21 mouse cellular contexts compared by ENCODE assay signal in genomic region chr16:56799541-56800029, GRCm38 (mm10). TPM values are rescaled to one million over a fixed set of nuclear protein-coding genes. Genes with fewer than 3 reads are reported as not detected.
"Had no signal": no experiment of that assay in that cellular context is flagged by ENCODE, and none has a peak within 500 bp of the region (broad histone marks: within the 10 kb centered on the region; RNA-seq: fewer than 3 reads in every experiment).

No protein-coding gene starts in this region.

- H3K9me3 ChIP-seq: megakaryocyte, embryonic 14.5 days; midbrain, embryonic 13.5 days; midbrain, embryonic 15.5 days; neural tube, embryonic 12.5 days; stomach, embryonic 15.5 days had no signal

- H3K27ac ChIP-seq: macrophage; midbrain, embryonic 13.5 days; midbrain, embryonic 15.5 days; neural tube, embryonic 12.5 days; stomach, embryonic 15.5 days; stomach, postnatal 0 days had no signal

- DNase-seq: lung, adult 18-20 months; lung, embryonic 14.5 days; lung, postnatal 10 days; right cerebral cortex, postnatal 14 days; thymus, adult 2 months; thymus, postnatal 25 days; thymus, postnatal 4 days had no signal

- H3K4me3 ChIP-seq: megakaryocyte, embryonic 14.5 days; midbrain, embryonic 13.5 days; midbrain, embryonic 15.5 days; neural tube, embryonic 12.5 days; stomach, embryonic 15.5 days had no signal

- H3K36me3 ChIP-seq: midbrain, embryonic 13.5 days; midbrain, embryonic 15.5 days; neural tube, embryonic 12.5 days; stomach, embryonic 15.5 days had no signal

- H3K9ac ChIP-seq: lung, embryonic 14.5 days; midbrain, embryonic 13.5 days; midbrain, embryonic 15.5 days; neural tube, embryonic 12.5 days; stomach, embryonic 15.5 days had no signal

- H3K4me1 ChIP-seq: midbrain, embryonic 13.5 days; midbrain, embryonic 15.5 days; neural tube, embryonic 12.5 days; stomach, embryonic 15.5 days had no signal

- H3K27me3 ChIP-seq: megakaryocyte, embryonic 14.5 days; midbrain, embryonic 13.5 days; midbrain, embryonic 15.5 days; neural tube, embryonic 12.5 days; stomach, embryonic 15.5 days had no signal

RNA-seq across cellular contexts. Expression of gene Adgrg7, which starts 3.9 kb away (rescaled TPM):
- total RNA-seq: midbrain, postnatal 0 days; monocyte, adult 5-6 weeks; neutrophil, adult 5-6 weeks had no signal
- polyA plus RNA-seq: lung, embryonic 14.5 days; lung, embryonic 16.5 days; midbrain, embryonic 11.5 days; midbrain, embryonic 13.5 days; midbrain, embryonic 15.5 days; midbrain, postnatal 0 days; neural tube, embryonic 14.5 days; stomach, postnatal 0 days; urinary bladder, adult 2 months had no signal
